Mouse (Mus musculus): ENCODE measurements around the gene Rab11fip4. TPM values are rescaled to one million over a fixed set of nuclear protein-coding genes. Genes with fewer than 3 reads are reported as not detected.
A peak's percentile ranks its signal among the peaks of the same experiment; 100 is the strongest.

Gene Rab11fip4
- total RNA-seq, 2 experiments from 2014 or later: 200 to 210 TPM

DNA sequence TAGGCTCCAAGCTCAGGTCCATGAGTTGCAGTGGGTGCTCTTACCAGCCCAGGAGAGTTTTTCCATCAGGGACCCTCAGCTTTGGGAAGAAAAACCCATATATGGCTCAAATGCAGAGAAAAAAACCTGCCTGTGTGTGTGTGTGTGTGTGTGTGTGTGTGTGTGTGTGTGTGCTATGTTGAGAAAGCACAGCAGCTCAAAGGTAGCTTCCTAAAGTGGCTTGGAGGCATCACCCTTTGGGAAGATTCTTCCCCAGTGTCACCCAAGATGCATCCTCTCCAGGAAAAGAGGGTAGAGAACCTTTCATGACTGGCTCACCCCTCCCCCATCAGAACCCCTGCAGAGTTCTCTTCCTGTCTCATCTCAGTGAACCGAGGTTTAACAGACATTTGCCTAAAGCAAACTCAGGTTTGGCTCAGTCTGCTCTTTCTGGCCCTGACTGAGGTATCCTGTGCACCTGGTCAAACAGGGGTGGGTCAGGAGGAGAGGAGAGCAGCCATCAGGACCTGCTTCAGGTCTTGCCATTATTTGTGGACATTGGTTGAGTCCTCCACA, 21.1 kb downstream of the Rab11fip4 start:
- intact Hi-C loops (cut with DNase I): no loop called here
- DNase-seq (ENCODE audit: low spot score in 2 of 2): no peak

DNA sequence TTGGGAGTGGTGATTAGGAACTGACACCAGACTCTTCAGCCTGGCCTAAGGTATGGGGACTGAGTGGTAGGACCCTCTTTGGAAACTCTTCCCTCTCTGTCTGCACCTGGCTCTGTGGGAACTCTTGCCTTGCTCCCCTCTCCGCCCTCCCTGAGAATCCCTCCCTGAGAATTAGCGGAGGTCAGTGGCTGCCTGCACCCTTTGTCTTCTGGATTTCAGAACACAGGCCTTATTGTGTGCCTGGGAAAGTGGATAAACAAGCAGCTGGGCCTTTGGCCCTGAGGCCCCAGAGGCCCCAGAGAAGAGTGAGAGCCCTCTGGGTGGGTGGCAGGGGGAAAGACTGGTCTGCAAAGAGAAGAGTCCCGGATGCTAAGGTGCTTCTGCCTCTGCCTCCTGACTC, 22.1 kb downstream of the Rab11fip4 start:
- intact Hi-C loops (cut with DNase I): no loop called here
- DNase-seq (ENCODE audit: low spot score in 2 of 2): no peak

DNA sequence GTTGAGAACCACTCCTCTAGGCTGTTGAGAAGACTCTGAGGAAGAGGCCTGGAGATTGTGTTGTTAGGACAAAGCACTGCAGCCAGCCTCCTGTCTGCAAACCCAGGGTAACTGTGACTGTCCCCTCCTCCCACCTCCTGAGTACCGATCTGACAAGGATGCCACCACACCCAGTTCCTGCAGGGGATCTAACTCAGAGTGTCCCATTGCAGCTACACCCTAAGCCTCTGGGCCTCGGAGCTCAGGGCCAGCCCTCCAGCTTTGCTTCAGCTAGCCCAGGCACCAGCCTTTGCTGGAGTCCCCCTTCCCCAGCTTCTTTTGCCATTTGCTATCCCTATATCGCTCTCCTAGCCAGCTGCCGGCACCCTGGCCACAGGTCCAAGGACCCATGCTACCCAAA, 22.7 kb downstream of the Rab11fip4 start:
- intact Hi-C loops (cut with DNase I): no loop called here
- no peak for DNase-seq (ENCODE audit: low spot score in 2 of 2)

DNA sequence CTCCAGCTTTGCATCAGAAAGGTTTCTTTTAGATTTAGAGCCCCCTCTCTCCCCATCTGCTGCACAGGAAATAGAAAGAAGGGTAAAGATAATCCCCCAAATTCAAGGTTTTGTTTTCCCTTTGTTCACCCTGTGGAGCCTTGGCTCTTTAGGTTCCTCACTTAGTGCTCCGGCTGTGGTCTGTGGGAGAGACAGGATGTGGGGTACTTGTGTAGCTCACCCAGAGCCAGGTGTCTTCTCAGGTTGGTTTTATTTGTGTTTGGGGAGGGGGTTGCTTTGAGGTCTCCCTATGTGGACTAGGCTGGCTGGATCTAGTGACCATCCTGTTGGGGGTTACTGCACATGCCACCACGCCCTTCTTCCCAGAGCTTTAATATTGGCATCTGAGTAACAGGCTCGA, 23.9 kb downstream of the Rab11fip4 start:
- intact Hi-C loops (cut with DNase I): no loop called here
- DNase-seq (ENCODE audit: low spot score in 2 of 2): no peak

DNA sequence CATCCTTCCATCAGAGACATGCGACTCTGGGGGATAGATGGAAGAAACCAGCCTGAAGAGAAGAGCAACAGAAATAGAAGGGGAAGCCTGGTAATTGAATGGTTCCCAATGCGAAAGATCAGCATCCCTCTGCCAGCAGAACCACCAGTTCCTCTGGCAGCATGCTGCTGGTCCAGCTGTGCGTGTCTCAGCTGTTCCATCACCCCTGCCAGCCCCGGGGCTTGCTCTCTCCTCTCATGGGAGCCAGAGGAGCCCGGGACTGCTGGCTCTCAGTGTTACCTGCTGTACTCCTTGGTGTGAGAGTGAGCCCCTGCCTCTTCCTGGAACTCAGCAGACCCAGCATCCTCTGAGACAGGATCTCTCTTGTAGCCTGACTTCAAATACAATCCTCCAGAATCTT, 24.9 kb downstream of the Rab11fip4 start:
- DNase-seq (ENCODE audit: low spot score in 2 of 2): no peak
- intact Hi-C loops (cut with DNase I): no loop called here

DNA sequence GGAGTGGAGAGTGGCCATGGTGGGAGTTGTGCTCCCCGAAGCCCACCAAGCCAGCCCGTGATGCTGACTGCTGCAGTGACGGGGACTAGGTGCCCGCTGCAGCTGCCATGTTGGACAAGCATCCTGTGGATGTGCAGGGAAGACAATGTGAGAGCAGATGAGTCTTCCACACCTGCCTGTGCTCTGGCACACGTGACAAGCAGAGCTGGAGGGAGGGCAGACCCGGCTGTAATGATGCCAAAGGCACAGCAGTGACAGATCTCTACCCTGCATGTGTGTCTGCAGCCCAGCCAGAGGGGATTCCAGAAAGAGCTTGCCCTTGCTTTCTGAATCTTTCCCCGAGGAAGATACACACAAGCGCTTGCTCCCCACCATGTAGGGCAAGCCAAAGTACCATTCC, 27.0 kb downstream of the Rab11fip4 start:
- DNase-seq (ENCODE audit: low spot score in 2 of 2): no peak
- intact Hi-C loops (cut with DNase I): no loop called here

DNA sequence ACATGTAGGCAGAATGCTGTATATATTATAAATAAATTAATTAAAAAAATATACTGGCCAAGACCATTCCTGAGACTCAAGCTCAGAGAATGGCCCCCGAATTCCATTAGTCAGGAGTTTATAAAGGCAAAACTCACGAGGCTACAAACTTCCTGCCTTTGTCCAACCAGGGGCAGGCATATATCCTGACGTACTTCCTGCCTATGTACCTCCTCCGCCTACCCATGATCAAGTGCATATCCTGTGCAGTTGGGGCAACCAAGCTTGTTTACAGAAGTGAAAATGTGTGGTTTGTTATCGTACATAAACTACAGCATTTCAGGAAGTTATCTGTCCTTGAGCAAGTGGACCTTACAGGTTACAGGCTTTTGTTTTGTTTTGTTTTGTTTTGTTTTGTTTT, 32.0 kb downstream of the Rab11fip4 start:
- intact Hi-C loops (cut with DNase I): loop anchor here (10.0 kb wide), 1 partner anchor 182 kb away; no protein-coding TSS in a partner anchor
- DNase-seq (ENCODE audit: low spot score in 2 of 2): no peak

DNA sequence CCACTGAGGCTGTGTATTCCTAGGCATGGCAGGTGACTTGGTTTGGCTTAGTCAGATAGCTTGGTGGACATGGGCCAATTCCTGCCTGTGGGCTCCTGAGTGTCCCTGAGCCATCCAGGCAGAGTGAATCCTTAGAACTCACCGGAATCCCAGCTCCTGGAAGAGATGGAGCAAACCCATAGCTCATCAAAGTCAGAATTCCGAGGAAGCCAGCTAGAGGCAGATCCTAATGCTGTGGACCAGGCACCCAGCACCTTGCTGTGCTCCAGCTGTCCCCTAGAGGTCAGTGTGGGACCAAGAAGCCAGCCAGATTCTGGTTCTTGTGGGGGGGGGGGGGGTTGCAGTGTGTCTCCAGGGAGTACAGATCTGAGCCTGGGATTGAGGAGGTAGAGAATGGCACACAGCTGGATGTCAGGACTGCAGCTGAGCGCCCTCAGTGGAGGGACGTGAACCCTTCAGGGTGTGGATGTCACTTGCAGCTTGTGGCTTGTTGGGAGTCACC, 33.8 kb downstream of the Rab11fip4 start:
- intact Hi-C loops (cut with DNase I): loop anchor here (5.0 to 10.0 kb wide), 2 partner anchors 62 to 180 kb away; no protein-coding TSS in a partner anchor
- peak; percentile 79 to 84 for DNase-seq (ENCODE audit: low spot score in 2 of 2)

DNA sequence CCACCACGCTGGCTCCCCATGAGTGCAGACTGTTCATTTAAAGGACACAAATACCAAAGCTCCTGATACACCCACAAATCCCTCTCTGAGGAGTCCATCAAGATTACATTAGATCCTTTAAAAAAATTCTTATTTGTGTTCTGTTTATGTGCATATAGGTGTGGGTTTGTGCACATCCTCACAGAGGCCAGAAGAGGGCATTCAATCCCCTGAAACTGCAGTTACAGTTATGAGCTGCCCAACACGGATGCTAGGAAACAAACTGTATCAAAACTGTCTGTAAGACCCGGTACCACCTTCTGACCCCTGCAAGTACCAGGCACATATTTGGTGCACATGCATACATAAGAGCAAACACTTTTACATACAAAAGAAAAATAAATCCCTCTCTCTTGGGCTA, 37.7 kb downstream of the Rab11fip4 start:
- intact Hi-C loops (cut with DNase I): loop anchor here (5.0 to 10.0 kb wide), 2 partner anchors 59 to 176 kb away; no protein-coding TSS in a partner anchor
- DNase-seq (ENCODE audit: low spot score in 2 of 2): no peak

DNA sequence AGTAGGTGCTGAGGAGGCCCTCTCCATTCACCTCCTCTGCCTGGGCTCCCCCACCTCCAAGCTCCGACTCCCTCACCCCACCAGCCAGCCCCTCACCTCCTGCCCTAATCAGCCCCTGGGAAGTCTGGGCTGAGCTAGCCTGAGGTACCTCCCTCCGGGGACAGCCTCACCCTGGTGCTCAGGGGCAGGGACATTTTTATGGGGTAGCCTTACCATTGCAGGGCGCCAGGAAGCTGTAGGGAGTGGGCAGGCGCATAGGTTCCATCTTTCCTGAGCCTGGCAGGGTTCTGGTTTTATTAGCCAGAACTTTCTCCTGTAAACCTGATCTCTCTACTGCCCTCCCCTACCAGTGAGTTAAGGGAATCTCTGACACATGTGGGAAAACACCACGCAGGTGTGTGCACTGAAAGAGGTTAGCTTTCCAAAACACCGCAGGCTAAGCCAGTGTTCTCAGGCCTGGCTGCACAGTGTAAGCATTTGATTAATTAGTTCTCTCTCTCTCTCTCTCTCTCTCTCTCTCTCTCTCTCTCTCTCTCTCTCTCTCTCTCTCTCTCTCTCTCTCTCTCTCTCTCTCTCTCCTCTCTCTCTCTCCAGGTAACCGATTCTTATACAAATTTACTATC, 38.9 kb downstream of the Rab11fip4 start:
- intact Hi-C loops (cut with DNase I): loop anchor here (5.0 to 10.0 kb wide), 2 partner anchors 57 to 175 kb away; no protein-coding TSS in a partner anchor
- no peak for DNase-seq (ENCODE audit: low spot score in 2 of 2)

DNA sequence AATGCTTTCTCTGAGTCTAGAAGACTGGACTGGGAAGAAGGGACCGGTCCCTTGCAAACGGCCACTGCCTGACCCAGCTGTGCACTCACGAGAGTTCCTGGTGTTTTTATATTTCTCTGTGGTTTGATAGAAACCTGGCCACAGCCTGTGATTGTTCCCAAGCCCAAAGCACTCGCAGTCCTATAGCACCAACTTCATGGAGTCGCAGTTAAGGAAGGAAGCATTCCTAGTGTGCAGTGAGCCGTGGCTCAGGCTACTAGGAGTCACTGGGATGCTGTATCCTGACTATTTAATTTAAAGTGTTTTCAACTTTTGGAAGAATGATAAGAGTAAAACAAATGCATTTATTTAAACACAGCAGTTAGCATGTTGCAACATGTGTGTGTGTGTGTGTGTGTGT, 39.5 kb downstream of the Rab11fip4 start:
- DNase-seq (ENCODE audit: low spot score in 2 of 2): no peak
- intact Hi-C loops (cut with DNase I): no loop called here

DNA sequence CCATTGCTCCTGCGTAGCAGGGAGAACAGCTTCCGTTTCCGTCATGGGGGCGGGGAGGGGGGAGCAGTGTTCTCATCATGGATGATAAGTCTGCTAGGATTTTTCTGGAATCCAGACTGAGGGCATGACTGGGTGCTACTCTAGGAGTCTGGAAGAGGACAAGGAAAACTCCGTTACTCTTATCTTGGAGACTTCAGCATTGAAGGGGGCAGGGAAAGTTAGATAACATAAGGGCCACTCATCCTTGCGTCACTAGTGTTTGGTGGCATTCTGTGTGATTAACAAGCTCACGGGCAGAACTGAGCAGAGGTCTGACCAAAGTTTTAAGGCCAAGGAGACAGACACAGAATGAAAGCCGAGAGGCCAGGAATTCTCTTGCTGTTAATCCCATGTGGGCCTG, 42.4 kb downstream of the Rab11fip4 start:
- intact Hi-C loops (cut with DNase I): no loop called here
- DNase-seq (ENCODE audit: low spot score in 2 of 2): no peak

DNA sequence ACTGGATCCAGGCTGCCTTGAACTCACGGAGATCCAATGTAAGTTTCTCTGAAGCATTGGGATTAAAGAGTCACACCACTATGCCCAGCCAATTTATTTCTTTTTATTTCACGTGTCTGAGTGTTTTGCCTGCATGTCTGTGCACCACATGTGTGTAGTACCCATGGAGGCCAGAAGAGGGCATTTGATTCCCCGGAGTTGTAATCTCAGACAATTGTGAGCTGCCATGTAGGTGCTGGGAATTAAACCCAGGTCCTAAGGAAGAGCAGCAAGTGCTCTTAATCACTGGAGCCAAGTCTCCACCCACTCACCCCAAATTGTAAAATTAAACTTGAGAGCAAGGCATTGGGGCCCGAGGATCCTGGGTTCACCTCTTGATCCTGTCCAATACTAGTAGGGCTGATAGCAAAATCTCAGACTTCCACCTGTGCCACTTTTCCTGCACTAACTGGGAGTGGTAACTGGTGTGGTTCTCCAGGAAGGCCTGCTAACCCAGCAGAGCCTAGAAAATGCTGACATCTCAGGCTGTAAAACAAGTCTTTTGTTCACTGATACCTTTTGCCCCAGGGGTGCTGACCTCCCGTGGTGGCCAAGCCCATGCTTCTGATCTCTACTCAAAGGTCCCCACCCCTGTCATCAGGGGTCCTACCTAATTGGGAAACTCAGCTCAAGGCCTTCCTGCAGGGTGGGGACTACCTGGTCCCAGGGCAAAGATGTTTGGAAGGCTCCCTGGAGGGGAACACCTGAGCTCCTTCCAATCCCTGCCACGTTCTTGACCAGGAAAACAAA, 44.8 kb downstream of the Rab11fip4 start:
- intact Hi-C loops (cut with DNase I): no loop called here
- DNase-seq (ENCODE audit: low spot score in 2 of 2): no peak

DNA sequence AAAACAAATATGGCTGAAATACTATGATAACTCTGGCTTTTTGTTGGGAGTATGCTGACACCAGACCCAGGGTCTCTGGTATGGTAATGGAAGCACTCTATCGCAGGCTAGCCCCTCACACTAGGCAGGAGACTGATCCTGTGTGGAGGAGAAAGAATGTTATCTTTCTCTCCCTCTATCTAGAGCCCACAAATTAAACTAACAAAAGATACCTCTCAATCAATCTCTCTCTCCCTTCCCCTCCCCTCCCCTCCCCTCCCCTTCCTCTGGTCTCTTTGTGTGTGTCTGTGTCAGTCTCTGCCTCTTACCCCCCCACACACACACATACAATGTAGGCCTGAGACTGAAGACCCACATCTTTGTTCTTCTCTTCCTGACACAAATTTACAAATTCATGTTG, 45.5 kb downstream of the Rab11fip4 start:
- intact Hi-C loops (cut with DNase I): no loop called here
- no peak for DNase-seq (ENCODE audit: low spot score in 2 of 2)

DNA sequence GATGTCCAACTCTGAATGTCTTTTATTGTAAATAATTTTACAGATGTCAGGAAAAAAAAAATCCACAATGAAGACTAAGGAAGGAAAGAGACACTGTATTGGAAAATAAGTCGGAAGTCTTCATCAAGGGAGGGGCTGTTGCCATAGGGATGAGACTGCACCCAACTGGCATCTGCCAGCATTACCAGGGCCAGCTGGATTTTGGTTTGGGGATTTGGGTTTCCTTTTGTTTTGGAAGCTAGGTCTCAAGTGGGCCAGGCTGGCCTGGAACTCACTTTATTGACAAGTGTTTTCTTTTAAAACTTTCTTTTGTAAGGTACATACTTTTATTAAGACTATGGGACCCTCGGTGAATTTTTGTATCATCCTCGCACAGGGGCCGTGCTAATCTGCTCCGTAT, 47.7 kb downstream of the Rab11fip4 start:
- intact Hi-C loops (cut with DNase I): no loop called here
- DNase-seq (ENCODE audit: low spot score in 2 of 2): no peak

DNA sequence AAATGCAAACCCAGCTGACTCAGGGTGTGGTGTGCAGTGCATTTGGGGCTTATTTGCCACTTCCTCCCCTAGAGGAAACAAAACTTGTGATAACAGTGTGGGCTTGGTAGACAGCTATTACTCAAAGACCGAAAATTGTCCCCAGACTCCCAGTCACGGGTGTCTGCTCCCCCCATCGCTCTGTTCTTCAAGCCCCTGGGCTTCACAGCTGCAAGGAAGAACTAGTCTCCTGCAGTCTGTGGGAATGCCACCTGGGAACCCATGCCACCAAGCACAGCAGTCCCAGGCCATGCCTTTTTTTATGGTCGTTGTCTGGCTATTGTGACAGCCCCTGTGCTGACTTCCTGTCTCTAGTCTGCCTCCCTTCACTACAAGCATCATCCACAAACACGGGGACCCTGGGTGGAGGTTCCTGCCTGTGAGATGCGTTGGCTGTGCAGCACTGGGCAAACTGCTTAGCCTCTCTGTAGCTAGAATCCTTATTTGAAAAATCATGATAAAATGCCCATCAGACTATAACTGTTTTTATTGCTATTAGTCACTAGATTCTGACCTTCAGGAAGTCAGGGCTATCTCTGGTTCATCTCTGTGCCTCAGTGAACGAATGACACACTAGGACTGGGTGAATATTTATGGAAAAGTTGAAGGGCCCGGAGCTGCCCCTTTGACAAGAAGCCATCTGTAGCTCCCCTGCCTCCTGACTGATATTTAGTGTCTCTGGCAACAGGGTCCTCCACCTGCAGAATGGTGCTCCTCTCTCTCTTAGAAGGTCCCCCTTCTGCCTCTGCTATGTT, 50.1 kb downstream of the Rab11fip4 start:
- intact Hi-C loops (cut with DNase I): no loop called here
- no peak for DNase-seq (ENCODE audit: low spot score in 2 of 2)

DNA sequence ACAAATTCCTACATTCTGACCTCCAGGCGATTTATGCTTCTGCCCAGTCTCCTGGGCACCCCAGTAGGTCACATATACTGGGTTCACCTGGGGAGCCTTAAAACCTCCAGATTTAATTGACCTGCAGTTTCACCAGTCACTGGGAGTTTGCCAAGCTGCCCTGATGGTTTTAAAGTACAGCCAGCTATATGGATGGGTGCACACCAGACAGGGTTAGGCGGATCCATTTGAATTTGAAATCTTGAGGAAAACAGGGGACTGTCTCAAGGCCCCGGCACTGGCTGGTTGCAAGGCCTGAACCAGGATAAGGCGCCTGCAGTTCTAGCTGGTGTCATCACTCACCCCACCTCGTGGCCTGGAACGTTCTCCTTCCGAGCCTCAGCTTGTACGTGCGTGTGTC, 52.7 kb downstream of the Rab11fip4 start:
- intact Hi-C loops (cut with DNase I): no loop called here

DNA sequence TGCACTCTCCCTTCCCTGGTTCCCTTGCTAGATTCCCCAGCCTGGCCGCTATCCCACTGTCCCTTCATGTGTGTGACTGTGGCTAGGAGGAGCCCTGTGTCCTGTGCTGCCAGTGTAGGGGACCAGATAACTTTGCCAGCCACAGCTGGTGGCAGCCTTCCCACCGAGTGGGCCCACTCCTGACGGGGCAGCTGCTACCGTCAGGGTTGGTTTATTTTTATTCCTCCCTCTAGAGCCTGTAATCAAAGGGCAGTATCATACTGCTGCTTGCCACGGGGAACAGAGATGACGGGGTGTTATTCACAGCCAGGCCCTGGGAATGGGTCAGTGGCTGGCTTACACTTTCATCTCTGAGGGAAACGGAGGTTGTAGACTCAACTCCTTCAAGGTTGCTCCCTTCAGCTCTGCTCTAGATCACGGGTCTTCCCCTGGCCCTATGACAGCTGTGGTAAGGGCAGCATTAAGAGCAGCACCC, 53.7 kb downstream of the Rab11fip4 start:
- intact Hi-C loops (cut with DNase I): no loop called here
- DNase-seq (ENCODE audit: low spot score in 2 of 2): peak in 1 of 2 experiments; percentile 40

More for the DNA sequence above, 52.7 kb downstream of the Rab11fip4 start:
- no peak for DNase-seq (ENCODE audit: low spot score in 2 of 2)

DNA sequence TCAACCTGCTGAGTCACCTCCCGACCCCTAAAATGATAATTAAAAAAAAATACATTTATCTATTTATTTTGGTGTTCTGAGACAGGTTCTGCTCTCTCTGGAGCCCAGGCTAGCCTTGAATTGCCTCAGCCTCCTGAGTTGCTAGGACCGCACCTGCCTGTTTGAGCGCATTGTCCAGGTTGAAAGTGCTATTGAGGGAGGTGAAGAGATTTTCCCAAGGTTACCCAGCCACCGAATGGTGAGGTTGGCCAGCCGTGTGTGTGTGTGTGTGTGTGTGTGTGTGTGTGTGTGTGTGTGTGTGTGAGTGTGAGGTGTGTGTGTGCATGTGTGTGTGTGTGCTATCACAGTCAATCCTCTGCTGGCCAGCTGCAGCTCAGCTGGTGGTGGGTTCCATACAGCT, 55.0 kb downstream of the Rab11fip4 start:
- no peak for DNase-seq (ENCODE audit: low spot score in 2 of 2)
- intact Hi-C loops (cut with DNase I): no loop called here

All from left cerebral cortex, postnatal 14 days (tissue).